Mouse (Mus musculus) heart, embryonic 12.5 days (tissue): ENCODE results near the gene Dkc1. TPM values are rescaled to one million over a fixed set of nuclear protein-coding genes. Genes with fewer than 3 reads are reported as not detected.

Experiments
- ATAC-seq: fragments of 200-750 bp; cut with Nextera tagmentation; 2 replicates; pipeline ENCODE4 v1.8.0; 2017; ENCODE audit warnings: moderate TSS enrichment, moderate library complexity; ENCODE audit not compliant: insufficient number of reproducible peaks, low FRiP score
- H3K27ac ChIP-seq: fragments of 300-500 bp; sonication (generic); 2 replicates; pipeline ENCODE4 v1.5.1; 2016; ENCODE audit warnings: mild to moderate bottlenecking, moderate library complexity; ENCODE audit not compliant: poor library complexity, severe bottlenecking
- H3K27me3 ChIP-seq: fragments of 300-500 bp; sonication (generic); replicated peaks from 2 replicates; pipeline ENCODE4 v1.6.1; 2016; ENCODE audit warnings: mild to moderate bottlenecking, moderate library complexity
- H3K36me3 ChIP-seq: fragments of 300-500 bp; sonication (generic); 2 replicates; pipeline ENCODE4 v1.6.1; 2016; ENCODE audit warnings: mild to moderate bottlenecking, moderate library complexity
- H3K4me1 ChIP-seq: fragments of 300-500 bp; sonication (generic); replicated peaks from 2 replicates; pipeline ENCODE4 v1.6.1; 2016; ENCODE audit warnings: mild to moderate bottlenecking
- H3K4me2 ChIP-seq: fragments of 300-500 bp; sonication (generic); 2 replicates; pipeline ENCODE4 v1.6.1; 2016; ENCODE audit warnings: mild to moderate bottlenecking, moderate library complexity
- H3K4me3 ChIP-seq: fragments of 300-500 bp; sonication (generic); 2 replicates; pipeline ENCODE4 v1.5.1; 2016; ENCODE audit warnings: mild to moderate bottlenecking
- H3K9ac ChIP-seq: fragments of 300-500 bp; sonication (generic); 2 replicates; pipeline ENCODE4 v1.6.1; 2016; ENCODE audit warnings: mild to moderate bottlenecking, moderate library complexity
- H3K9me3 ChIP-seq: fragments of 300-500 bp; sonication (generic); replicated peaks from 2 replicates; pipeline ENCODE4 v1.6.1; 2016; ENCODE audit warnings: mild to moderate bottlenecking, moderate library complexity
- WGBS: fragments of 180-500 bp; shearing (Covaris S2); methylation state at CpG from one replicate; pipeline ENCODE4 v1.1.7; 2016; 5-methylcytosine and 5-hydroxymethylcytosine counted together
- polyA plus RNA-seq: library from polyadenylated mRNA; unstranded; fragments of >200 nt; fragmentation: Nextera tagmentation; extraction: Ambion mirVana; gene quantifications from 2 replicates; pipeline ENCODE4 v1.2.1, GENCODE M21; 2016

Gene Dkc1
- polyA plus RNA-seq: 59.3 and 72.5 TPM in 2 replicates

DNA sequence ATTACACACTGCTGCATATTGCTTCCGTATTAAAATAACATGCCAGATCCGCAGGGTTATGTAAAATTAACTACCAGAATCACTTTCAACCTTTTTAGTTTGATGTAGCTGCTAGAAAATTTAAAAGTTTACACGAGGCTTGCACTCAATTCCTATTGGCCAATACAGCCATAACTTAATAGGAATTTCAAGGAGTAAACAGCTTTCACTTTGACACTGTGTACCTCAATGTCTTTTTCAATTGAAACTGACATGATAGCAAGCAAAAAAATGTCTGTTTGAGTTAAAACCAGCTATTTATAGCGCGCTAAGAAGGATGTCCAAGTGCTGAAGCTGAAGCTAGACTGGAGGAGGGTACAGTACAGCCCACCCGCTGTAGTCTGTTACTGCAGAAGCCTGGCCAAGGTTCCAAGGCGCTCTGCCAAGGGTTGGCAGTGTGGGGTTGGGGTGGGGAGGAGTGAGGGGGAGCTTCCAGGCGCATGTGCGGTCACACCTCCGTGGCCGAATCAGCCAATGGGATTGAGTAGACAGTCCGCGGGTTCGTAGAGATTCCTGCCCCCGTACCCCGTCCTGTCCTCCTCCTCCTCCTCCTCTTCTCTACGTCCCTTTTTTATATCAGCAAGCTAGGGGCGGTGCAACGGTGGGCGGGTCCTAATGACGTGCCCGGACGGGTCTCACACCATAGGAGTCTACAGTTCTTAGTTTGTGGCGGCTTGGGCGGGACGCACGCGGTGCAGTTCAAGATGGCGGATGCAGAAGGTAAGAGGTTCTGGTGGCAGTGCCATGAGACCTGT, at the start of gene Dkc1:
Gene Dkc1, plus strand, starts transcription at position 486 of the 794 bp plus-strand sequence.
- Histone ChIP-seq H3K9ac (peak within 1 kb of the TSS; percentile 36; the same call in 1 of the 2 replicates), H3K4me1 (no peaks in the 10 kb centered on the region), H3K9me3 (no peaks in the 10 kb centered on the region; the same call in 1 of the 2 replicates), H3K27ac (peak within 1 kb of the TSS; percentile 76), H3K27me3 (no peaks in the 10 kb centered on the region), H3K4me2 (peak within 1 kb of the TSS; percentile 59), H3K4me3 (peak within 1 kb of the TSS; percentile 59), H3K36me3 (peaks cover 17% of the 10 kb centered on the region)
- ATAC-seq: peak; percentile 100
- 12% methylated on average over 29 of the region's 29 CpGs for WGBS

DNA sequence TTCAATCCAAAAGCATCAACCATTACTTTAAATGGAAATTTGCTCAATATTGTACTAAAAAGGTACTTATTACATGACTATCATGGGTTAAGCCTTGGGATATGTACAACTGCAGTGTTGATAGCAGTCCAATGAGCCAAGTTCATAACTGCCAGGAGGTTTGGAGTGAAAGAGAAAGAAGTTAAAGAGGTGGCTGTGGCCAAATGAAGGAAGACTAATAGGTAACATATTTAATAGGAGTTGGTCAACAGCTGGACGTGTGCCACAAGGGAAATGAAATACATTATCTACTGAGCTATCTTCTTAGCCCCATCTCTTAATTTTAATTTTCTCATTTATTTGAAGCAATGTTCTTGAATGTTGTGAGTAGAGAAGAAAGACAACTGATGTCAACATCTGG, 49.7 kb upstream of the Dkc1 start:
- Histone ChIP-seq H3K4me1 (no peaks in the 10 kb centered on the region), H3K9me3 (no peaks in the 10 kb centered on the region), H3K4me3 (no peak overlapping the region), H3K4me2 (no peak overlapping the region), H3K27ac (no peak overlapping the region), H3K36me3 (no peaks in the 10 kb centered on the region), H3K27me3 (no peaks in the 10 kb centered on the region), H3K9ac (no peak overlapping the region)
- WGBS: 70% methylated on average over 1 of the region's 1 CpGs
- no peak for ATAC-seq

DNA sequence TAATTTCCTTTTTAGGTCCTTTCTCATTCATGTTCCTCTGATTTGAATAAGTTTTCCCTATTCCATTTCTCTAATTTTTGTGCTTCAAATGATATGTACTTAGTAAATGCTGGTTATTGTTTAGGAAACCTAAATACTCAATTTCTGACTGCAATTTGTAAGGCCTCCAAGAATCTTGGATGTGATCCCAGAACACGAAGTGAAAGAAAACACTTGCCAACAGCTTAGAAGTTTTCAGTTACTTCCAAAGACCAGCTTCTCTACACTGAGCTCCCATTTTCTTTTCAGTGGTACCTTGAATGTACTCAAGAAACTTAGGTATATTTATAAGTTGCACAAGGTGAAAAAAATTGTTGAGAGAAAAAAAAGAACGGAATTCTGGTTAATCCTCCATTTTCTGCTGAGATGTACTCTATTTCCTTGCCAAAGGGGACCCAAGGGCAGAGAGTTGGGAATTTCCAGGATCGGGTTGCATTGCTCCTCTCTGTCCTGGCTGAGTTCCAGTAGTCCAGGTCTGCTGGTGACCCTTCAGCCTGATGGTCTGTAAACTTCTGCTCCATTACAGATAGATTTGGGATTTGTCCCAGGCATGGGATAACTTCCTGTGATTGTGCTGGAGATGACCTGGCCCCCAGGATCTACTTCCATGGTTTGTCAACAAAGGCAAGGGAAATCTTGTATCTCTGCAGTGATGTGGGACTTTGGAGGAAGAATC, 48.6 kb upstream of the Dkc1 start:
- no peak overlapping the region for H3K4me3 ChIP-seq
- peak; percentile 59; the same call in 1 of the 2 replicates for ATAC-seq
- H3K27ac ChIP-seq: peak overlapping the region; percentile 21; the same call in 1 of the 2 replicates
- no peaks in the 10 kb centered on the region for H3K36me3 ChIP-seq
- H3K4me2 ChIP-seq: no peak overlapping the region
- H3K4me1 ChIP-seq: no peaks in the 10 kb centered on the region
- H3K9me3 ChIP-seq: no peaks in the 10 kb centered on the region
- WGBS: 43% methylated on average over 3 of the region's 3 CpGs
- H3K27me3 ChIP-seq: no peaks in the 10 kb centered on the region
- no peak overlapping the region for H3K9ac ChIP-seq

DNA sequence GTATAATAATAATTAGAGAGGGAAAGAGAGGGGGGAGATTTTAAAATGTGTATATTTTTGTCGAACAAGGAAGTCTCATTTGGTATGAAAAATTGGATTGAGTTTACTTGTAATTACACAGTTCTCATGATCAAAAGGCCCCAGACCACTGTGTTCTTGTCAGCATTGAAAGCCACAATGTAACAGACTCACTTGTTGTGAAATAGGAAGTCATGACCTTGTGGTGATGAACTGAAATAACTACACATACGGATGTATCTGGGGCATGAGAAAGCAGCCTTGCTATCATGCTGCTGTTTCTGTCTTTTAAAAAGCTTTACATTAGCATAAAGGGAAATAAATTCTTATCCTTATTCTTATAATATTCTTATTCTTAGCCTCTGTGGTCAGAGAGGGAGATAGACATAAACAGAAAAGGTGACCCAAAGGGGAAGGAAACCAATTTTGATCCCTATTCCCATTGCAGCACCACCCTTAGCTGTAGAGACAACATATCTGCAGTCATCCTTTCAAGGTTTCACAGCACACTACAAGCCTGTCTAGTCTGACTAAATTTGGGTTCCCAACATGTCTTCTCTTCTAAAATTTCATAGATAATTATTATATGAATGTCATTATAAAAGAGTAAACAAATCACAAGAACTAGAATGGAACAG, 39.4 kb upstream of the Dkc1 start:
- no peaks in the 10 kb centered on the region for H3K4me1 ChIP-seq
- 81% methylated on average over 2 of the region's 2 CpGs for WGBS

DNA sequence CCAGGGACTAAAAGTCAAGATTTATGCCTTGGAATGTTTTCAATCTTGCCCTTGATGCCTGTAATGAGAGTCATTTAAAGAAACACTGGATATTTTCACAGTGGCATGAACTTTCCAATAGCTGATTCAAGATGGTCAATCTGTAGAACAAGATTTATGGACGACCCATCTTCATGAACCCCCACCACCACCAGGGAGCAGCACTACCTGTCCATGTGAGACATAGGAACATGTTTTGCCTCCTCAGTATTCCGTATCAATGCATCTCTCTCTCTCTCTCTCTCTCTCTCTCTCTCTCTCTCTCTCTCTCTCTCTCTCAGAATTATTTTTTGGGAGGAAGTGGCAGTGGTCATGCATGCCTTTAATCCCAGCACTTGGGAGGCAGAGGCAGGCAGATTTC, 13.3 kb upstream of the Dkc1 start:
- H3K27me3 ChIP-seq: no peaks in the 10 kb centered on the region
- no peak overlapping the region for H3K4me2 ChIP-seq
- H3K9ac ChIP-seq: no peak overlapping the region
- no peak overlapping the region for H3K4me3 ChIP-seq
- no peak overlapping the region for H3K27ac ChIP-seq
- ATAC-seq: no peak
- 28% methylated on average over 2 of the region's 2 CpGs for WGBS
- H3K9me3 ChIP-seq: no peaks in the 10 kb centered on the region
- H3K4me1 ChIP-seq: no peaks in the 10 kb centered on the region
- no peaks in the 10 kb centered on the region for H3K36me3 ChIP-seq

More for the DNA sequence above, 39.4 kb upstream of the Dkc1 start:
- ATAC-seq: no peak
- Histone ChIP-seq H3K4me3 (no peak overlapping the region), H3K36me3 (no peaks in the 10 kb centered on the region), H3K27ac (no peak overlapping the region), H3K27me3 (no peaks in the 10 kb centered on the region), H3K4me2 (no peak overlapping the region), H3K9ac (no peak overlapping the region), H3K9me3 (no peaks in the 10 kb centered on the region)

DNA sequence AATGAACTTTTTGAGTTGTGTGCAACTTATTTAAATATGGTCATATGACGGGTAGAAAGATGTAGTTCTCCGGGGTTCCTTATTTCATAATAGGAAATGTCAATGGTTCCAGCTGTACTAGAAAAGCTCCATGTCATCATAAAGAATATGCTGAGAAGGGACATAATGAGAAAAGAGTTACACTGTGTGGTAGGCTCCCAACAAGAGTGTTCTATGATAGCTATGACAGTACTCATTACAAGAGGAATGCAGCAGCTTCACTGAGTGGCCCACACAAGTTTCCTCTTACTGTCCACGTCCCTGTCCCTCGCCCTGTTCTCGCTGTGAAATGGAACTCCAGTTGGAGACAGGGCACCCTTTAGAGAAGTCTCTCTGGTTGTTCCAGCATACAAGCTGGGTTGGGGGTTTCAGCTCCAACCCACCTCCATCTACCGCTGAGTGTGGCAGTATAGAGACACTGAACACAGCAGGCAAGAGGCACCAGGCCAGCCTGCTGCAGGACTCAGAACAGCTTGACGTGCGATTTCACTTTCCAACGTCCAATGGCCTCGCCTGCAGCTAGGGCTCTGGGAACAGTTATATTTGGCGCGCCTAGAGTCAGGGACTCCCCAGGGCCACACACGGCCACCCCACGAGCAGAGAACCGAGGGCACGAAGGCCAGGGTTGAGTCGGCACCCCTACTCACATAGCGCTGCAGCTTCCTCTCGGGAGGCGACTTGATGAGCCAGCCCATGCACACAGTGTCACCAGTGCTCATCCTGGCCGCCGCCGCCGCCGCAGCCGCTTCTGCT, 11.5 kb upstream of the Dkc1 start:
- peak; percentile 53 for ATAC-seq
- 18% methylated on average over 23 of the region's 26 CpGs for WGBS

DNA sequence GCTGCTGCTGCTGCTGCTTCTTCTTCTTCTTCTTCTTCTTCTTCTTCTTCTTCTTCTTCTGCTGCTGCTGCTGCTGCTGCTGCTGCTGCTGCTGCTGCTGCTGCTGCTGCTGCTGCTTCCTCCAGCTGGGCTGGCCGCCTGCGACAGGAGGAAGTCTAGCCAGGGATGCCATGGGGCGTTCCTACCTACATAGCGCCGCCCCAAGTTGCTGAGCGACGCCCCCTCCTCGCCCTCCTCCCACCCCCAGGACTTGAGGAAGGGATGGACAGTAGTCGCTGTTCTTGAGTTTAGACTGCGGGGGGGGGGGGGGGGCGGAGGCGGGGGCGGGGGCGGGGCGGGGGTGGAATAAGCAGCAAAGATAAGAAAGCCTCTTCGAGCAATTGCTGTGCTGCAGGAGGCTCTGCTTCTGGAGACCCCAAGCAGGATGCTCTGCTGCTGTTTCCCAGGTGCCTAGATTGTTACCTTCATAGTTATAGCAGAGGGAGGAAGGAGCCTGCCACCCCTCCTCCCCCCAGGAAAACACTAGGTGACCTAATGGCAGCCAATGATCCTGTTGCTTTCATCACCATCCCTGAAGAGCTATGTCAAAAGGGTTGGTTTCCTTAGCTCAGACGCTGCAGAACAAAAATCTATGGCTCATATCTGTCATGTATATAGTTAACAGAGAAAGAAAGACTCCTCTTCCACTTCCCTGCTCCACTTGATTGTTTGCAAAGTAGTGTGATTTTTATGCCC, 10.7 kb upstream of the Dkc1 start, which contains the start of gene Gab3:
Gene Gab3, minus strand, starts transcription at position 685 of the 735 bp plus-strand sequence.
- 8% methylated on average over 10 of the region's 17 CpGs for WGBS
- peak; percentile 87 for ATAC-seq

More for the DNA sequence above, 11.5 kb upstream of the Dkc1 start:
- Histone ChIP-seq H3K4me3 (peak overlapping the region; percentile 64), H3K9me3 (no peaks in the 10 kb centered on the region), H3K27ac (no peak overlapping the region), H3K27me3 (no peaks in the 10 kb centered on the region), H3K4me1 (no peaks in the 10 kb centered on the region), H3K4me2 (peak overlapping the region; percentile 70), H3K9ac (peak overlapping the region; percentile 35; the same call in 1 of the 2 replicates), H3K36me3 (no peaks in the 10 kb centered on the region)

DNA sequence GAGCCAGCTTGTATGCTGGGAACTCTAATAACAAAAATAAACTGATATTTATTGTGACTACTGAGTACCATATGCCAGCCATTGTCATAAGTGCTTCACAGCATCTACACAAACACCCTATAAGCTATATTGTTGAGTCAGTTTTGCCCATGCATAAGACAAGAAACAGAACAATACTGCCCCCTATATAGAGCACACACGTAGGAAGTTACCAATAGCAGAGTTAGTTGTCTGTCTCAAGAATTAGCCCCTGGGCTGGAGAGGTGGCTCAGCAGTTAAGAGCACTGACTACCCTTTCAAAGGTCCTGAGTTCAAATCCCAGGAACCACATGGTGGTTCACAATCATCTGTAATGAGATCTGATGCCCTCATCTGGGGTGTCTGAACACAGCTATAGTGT, 10.0 kb upstream of the Dkc1 start:
- H3K27ac ChIP-seq: no peak overlapping the region
- 23% methylated on average over 1 of the region's 1 CpGs for WGBS
- no peak overlapping the region for H3K4me2 ChIP-seq
- no peak overlapping the region for H3K9ac ChIP-seq
- no peaks in the 10 kb centered on the region for H3K27me3 ChIP-seq
- H3K36me3 ChIP-seq: no peaks in the 10 kb centered on the region
- ATAC-seq: no peak
- H3K4me1 ChIP-seq: no peaks in the 10 kb centered on the region
- no peak overlapping the region for H3K4me3 ChIP-seq
- H3K9me3 ChIP-seq: no peaks in the 10 kb centered on the region

More for the DNA sequence above, 10.7 kb upstream of the Dkc1 start, which contains the start of gene Gab3:
- H3K36me3 ChIP-seq: no peaks in the 10 kb centered on the region
- no peak within 1 kb of the TSS for H3K27ac ChIP-seq
- peak within 1 kb of the TSS; percentile 70 for H3K4me2 ChIP-seq
- no peaks in the 10 kb centered on the region for H3K9me3 ChIP-seq
- H3K9ac ChIP-seq: peak within 1 kb of the TSS; percentile 35; the same call in 1 of the 2 replicates
- H3K4me3 ChIP-seq: peak within 1 kb of the TSS; percentile 64
- H3K4me1 ChIP-seq: no peaks in the 10 kb centered on the region
- H3K27me3 ChIP-seq: no peaks in the 10 kb centered on the region

DNA sequence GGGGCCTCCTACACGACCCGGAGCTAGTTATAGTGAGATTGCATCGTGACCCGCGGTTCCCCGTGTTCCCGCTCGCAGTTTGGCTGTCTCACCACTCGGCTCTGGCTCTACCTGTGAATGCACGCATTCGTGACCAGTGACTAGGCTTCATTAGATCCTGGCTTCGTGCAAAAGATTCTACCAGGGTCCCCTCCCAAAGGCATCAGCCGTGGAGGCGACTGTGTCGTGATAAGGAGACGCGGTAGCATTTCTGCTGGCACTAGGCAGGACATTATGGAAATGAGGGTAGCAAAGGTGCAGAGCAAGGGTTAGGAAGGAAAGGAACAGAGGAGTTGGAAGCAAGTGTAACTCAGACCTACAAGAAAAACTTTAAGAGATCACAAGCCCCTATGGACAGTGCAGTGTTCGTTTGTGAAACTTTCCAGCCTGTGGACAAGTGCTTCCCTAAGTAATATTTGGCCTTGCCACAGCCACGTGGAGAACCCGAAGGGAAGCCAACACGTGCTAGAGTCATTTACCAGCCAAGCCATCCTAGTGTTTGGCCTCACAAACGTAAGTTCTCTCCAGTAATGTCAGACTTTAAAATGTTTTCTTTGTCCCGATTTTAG, 613 bp downstream of the Dkc1 start:
- 18% methylated on average over 23 of the region's 23 CpGs for WGBS
- H3K9me3 ChIP-seq: no peaks in the 10 kb centered on the region; the same call in 1 of the 2 replicates
- H3K9ac ChIP-seq: peak overlapping the region; percentile 36; the same call in 1 of the 2 replicates
- H3K4me2 ChIP-seq: peak overlapping the region; percentile 59
- H3K4me1 ChIP-seq: no peaks in the 10 kb centered on the region
- peaks cover 24% of the 10 kb centered on the region for H3K36me3 ChIP-seq
- H3K4me3 ChIP-seq: peak overlapping the region; percentile 59
- ATAC-seq: peak; percentile 6; the same call in 1 of the 2 replicates
- peak overlapping the region; percentile 76 for H3K27ac ChIP-seq
- no peaks in the 10 kb centered on the region for H3K27me3 ChIP-seq
